Mouse (Mus musculus): ENCODE measurements around the gene BC051142.

Gene BC051142

DNA sequence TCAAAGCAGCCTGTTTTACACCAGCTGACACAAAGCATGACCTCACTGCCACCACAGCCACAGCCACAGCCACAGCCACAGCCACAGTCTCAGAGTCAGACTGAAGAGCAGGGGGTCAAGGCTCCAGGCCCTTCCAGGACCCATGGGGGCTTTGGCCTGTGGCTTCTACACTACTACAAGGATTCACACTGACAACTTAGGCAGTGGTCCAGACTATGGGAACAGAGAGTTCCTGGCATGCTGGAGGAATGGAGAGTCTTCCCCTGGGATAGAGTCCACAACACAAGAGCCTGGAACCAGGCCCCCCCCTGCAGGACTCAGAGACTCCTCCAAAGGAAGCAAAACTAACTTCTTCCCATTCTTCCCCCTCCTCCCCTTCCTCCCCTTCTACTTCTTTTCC is 109.0 kb downstream of the BC051142 start:
- no peak for DNase-seq (ENCODE audit: low spot score in 2 of 2)
